8 mouse cellular contexts compared by ENCODE assay signal in genomic region chr14:34768373-34768772, GRCm38 (mm10). TPM values are rescaled to one million over a fixed set of nuclear protein-coding genes. Genes with fewer than 3 reads are reported as not detected.
DNase-seq lines count a peak whose midpoint lies in the region; ATAC-seq lines count a peak whose summit lies in the region.

No protein-coding gene starts in this region.

- peak overlapping the region; percentile 89 for H3K4me2 ChIP-seq in hindbrain, embryonic 12.5 days (replicated peaks)

- peaks cover 7% of the 10 kb centered on the region; the same call in 1 of the 2 replicates for H3K27me3 ChIP-seq in hindbrain, embryonic 12.5 days

- peak overlapping the region; percentile 46 for H3K4me3 ChIP-seq in hindbrain, embryonic 12.5 days

- peak; percentile 86 for DNase-seq in NIH3T3 (ENCODE audit: low read depth)
- peak; percentile 81 to 86 for DNase-seq in cerebellum, postnatal 10 days
- peak; percentile 38 to 61 for DNase-seq in frontal cortex, postnatal 10 days (ENCODE audit: low spot score in 2 of 2)
- DNase-seq in layer of hippocampus, postnatal 14 days (ENCODE audit: low spot score in 2 of 2): peak; percentile 47 to 54
- peak; percentile 80 for DNase-seq in lung, postnatal 14 days
- DNase-seq in retina, adult 2 months (ENCODE audit: low read depth, low spot score): peak; percentile 30
- DNase-seq in thymus, postnatal 36 days: peak; percentile 69 to 72

- H3K4me1 ChIP-seq in hindbrain, embryonic 12.5 days: peaks cover 10% of the 10 kb centered on the region; the same call in 1 of the 2 replicates

- H3K27ac ChIP-seq in hindbrain, embryonic 12.5 days: no peak overlapping the region

- H3K9me3 ChIP-seq in hindbrain, embryonic 12.5 days (replicated peaks): no peaks in the 10 kb centered on the region

- H3K9ac ChIP-seq in hindbrain, embryonic 12.5 days: no peak overlapping the region

- peak; percentile 60 for ATAC-seq in hindbrain, embryonic 12.5 days (ENCODE audit: low FRiP score)

- WGBS in hindbrain, embryonic 12.5 days: 2% methylated on average over 10 of the region's 10 CpGs

- H3K36me3 ChIP-seq in hindbrain, embryonic 12.5 days: no peaks in the 10 kb centered on the region

RNA-seq across cellular contexts. Expression of gene Grid1, which starts 51.5 kb away (rescaled TPM):
- polyA plus RNA-seq in hindbrain, embryonic 12.5 days (2016; fragmentation: Nextera tagmentation; extraction: Ambion mirVana): 1.8 and 2.8 TPM in 2 replicates
- 10 to 100 TPM; 52.9 to 53.1 TPM for total RNA-seq in layer of hippocampus, postnatal 14 days (2021)

Comparison
In these comparisons a context has a peak if more than half of its experiments do, and no peak if none do; other contexts are left out.
1. DNase-seq: peak in every context shown above with its lines; median percentile 86 in NIH3T3; 84 in cerebellum, postnatal 10 days; 80 in lung, postnatal 14 days; 70 in thymus, postnatal 36 days; 50 in layer of hippocampus, postnatal 14 days; 50 in frontal cortex, postnatal 10 days; 30 in retina, adult 2 months.